Mouse (Mus musculus) hindbrain, embryonic 10.5 days (tissue): Measurements from ENCODE around the gene Fer1l5. TPM values are rescaled to one million over a fixed set of nuclear protein-coding genes. Genes with fewer than 3 reads are reported as not detected.

ENCODE experiments used
- DNase-seq: peaks from one replicate; pipeline ENCODE4 v3.0.0-alpha.2; 2017; ENCODE audit warnings: low spot score
- H3K27ac ChIP-seq: fragments of 300-500 bp; sonication (generic); 2 replicates; pipeline ENCODE4 v1.5.1; 2016; ENCODE audit warnings: mild to moderate bottlenecking, moderate library complexity
- H3K27me3 ChIP-seq: fragments of 300-500 bp; sonication (generic); 2 replicates; pipeline ENCODE4 v1.6.1; 2016; ENCODE audit warnings: mild to moderate bottlenecking; ENCODE audit not compliant: poor library complexity, insufficient read depth, severe bottlenecking
- H3K36me3 ChIP-seq: fragments of 300-500 bp; sonication (generic); 2 replicates; pipeline ENCODE4 v1.6.1; 2016; ENCODE audit warnings: mild to moderate bottlenecking, moderate library complexity
- H3K4me1 ChIP-seq: fragments of 300-500 bp; sonication (generic); replicated peaks from 2 replicates; pipeline ENCODE4 v1.6.1; 2016; ENCODE audit warnings: mild to moderate bottlenecking
- H3K4me3 ChIP-seq: fragments of 300-500 bp; sonication (generic); 2 replicates; pipeline ENCODE4 v1.5.1; 2016; ENCODE audit warnings: mild to moderate bottlenecking, moderate library complexity
- H3K9me3 ChIP-seq: fragments of 300-500 bp; sonication (generic); 2 replicates; pipeline ENCODE4 v1.6.1; 2016; ENCODE audit warnings: mild to moderate bottlenecking, moderate library complexity
- WGBS: fragments of 180-500 bp; shearing (Covaris S2); methylation state at CpG from one replicate; pipeline ENCODE4 v1.1.7; 2016; 5-methylcytosine and 5-hydroxymethylcytosine counted together
- polyA plus RNA-seq: library from polyadenylated mRNA; unstranded; fragments of >200 nt; fragmentation: Nextera tagmentation; extraction: Ambion mirVana; gene quantifications from 2 replicates; pipeline ENCODE4 v1.2.1, GENCODE M21; 2016

The Fer1l5 gene
- polyA plus RNA-seq, 1 experiment from 2014 or later: 1.6 TPM

- no peaks in the 10 kb centered on the region for H3K9me3 ChIP-seq
- no peak for DNase-seq
- no peaks in the 10 kb centered on the region for H3K4me1 ChIP-seq
- H3K27ac ChIP-seq: no peak overlapping the region
- no peak overlapping the region for H3K4me3 ChIP-seq
- no peaks in the 10 kb centered on the region for H3K27me3 ChIP-seq
- WGBS: 89% methylated on average over 3 of the region's 3 CpGs
- peaks cover 94% of the 10 kb centered on the region for H3K36me3 ChIP-seq
Observed at GRCm38 (mm10) chr1:36437223-36437622, 65.1 kb downstream of the Fer1l5 start.

GRCm38 (mm10) chr1:36441101-36441500 lies 69.0 kb downstream of the Fer1l5 start:
- H3K27ac ChIP-seq: no peak overlapping the region
- WGBS: 93% methylated on average over 4 of the region's 4 CpGs
- DNase-seq: no peak
- peaks cover 69% of the 10 kb centered on the region for H3K36me3 ChIP-seq
- H3K27me3 ChIP-seq: no peaks in the 10 kb centered on the region
- no peaks in the 10 kb centered on the region for H3K9me3 ChIP-seq
- H3K4me1 ChIP-seq: peaks cover 12% of the 10 kb centered on the region
- no peak overlapping the region for H3K4me3 ChIP-seq

- under 1% methylated on average over 57 of the region's 57 CpGs for WGBS
- H3K27ac ChIP-seq: peak within 1 kb of the TSS; percentile 94
- DNase-seq: peak; percentile 97
- H3K36me3 ChIP-seq: peaks cover 32% of the 10 kb centered on the region
- no peaks in the 10 kb centered on the region for H3K9me3 ChIP-seq
- H3K27me3 ChIP-seq: no peaks in the 10 kb centered on the region
- H3K4me1 ChIP-seq: peaks cover 12% of the 10 kb centered on the region
- peak within 1 kb of the TSS; percentile 76 for H3K4me3 ChIP-seq
Observed at GRCm38 (mm10) chr1:36444471-36445464, 72.7 kb downstream of the Fer1l5 start, which contains the start of gene Lman2l. Gene Lman2l (minus strand): TSS chr1:36445271.

GRCm38 (mm10) chr1:36445508-36445907 lies 73.4 kb downstream of the Fer1l5 start:
- Histone ChIP-seq H3K27ac (peak overlapping the region; percentile 77), H3K9me3 (no peaks in the 10 kb centered on the region), H3K4me3 (peak overlapping the region; percentile 76), H3K4me1 (peaks cover 12% of the 10 kb centered on the region), H3K36me3 (peaks cover 28% of the 10 kb centered on the region), H3K27me3 (no peaks in the 10 kb centered on the region)
- DNase-seq: no peak
- 47% methylated on average over 8 of the region's 8 CpGs for WGBS

GRCm38 (mm10) chr1:36446106-36446824 lies 74.2 kb downstream of the Fer1l5 start:
- DNase-seq: no peak
- Histone ChIP-seq H3K27ac (no peak overlapping the region), H3K27me3 (no peaks in the 10 kb centered on the region), H3K4me1 (peaks cover 12% of the 10 kb centered on the region), H3K9me3 (no peaks in the 10 kb centered on the region), H3K36me3 (peaks cover 22% of the 10 kb centered on the region), H3K4me3 (no peak overlapping the region)
- WGBS: 88% methylated on average over 5 of the region's 5 CpGs

GRCm38 (mm10) chr1:36446841-36447240 lies 74.8 kb downstream of the Fer1l5 start:
- Histone ChIP-seq H3K27me3 (no peaks in the 10 kb centered on the region), H3K9me3 (no peaks in the 10 kb centered on the region), H3K36me3 (peaks cover 16% of the 10 kb centered on the region), H3K4me1 (peaks cover 12% of the 10 kb centered on the region), H3K4me3 (no peak overlapping the region), H3K27ac (no peak overlapping the region)
- WGBS: 93% methylated on average over 5 of the region's 5 CpGs
- DNase-seq: no peak

- WGBS: 88% methylated on average over 6 of the region's 6 CpGs
- Histone ChIP-seq H3K4me3 (no peak overlapping the region), H3K27me3 (no peaks in the 10 kb centered on the region), H3K4me1 (peaks cover 3% of the 10 kb centered on the region; the same call in 1 of the 2 replicates), H3K9me3 (no peaks in the 10 kb centered on the region), H3K27ac (no peak overlapping the region), H3K36me3 (no peaks in the 10 kb centered on the region)
- no peak for DNase-seq
Observed at GRCm38 (mm10) chr1:36454055-36454815, 82.1 kb downstream of the Fer1l5 start.

- Histone ChIP-seq H3K36me3 (no peaks in the 10 kb centered on the region), H3K9me3 (no peaks in the 10 kb centered on the region), H3K4me1 (peaks cover 3% of the 10 kb centered on the region; the same call in 1 of the 2 replicates), H3K4me3 (no peak overlapping the region), H3K27ac (no peak overlapping the region), H3K27me3 (no peaks in the 10 kb centered on the region)
- DNase-seq: no peak
- 43% methylated on average over 7 of the region's 7 CpGs for WGBS
Observed at GRCm38 (mm10) chr1:36457388-36458014, 85.4 kb downstream of the Fer1l5 start.

GRCm38 (mm10) chr1:36458169-36458568 lies 86.1 kb downstream of the Fer1l5 start:
- WGBS: 80% methylated on average over 5 of the region's 5 CpGs
- DNase-seq: no peak
- no peak overlapping the region for H3K4me3 ChIP-seq

GRCm38 (mm10) chr1:36461829-36462228 lies 89.7 kb downstream of the Fer1l5 start:
- 57% methylated on average over 2 of the region's 2 CpGs for WGBS
- Histone ChIP-seq H3K4me1 (peaks cover 6% of the 10 kb centered on the region; the same call in 1 of the 2 replicates), H3K36me3 (no peaks in the 10 kb centered on the region), H3K4me3 (no peak overlapping the region), H3K27ac (no peak overlapping the region), H3K9me3 (no peaks in the 10 kb centered on the region), H3K27me3 (no peaks in the 10 kb centered on the region)
- no peak for DNase-seq

More at GRCm38 (mm10) chr1:36458169-36458568, 86.1 kb downstream of the Fer1l5 start:
- Histone ChIP-seq H3K27me3 (no peaks in the 10 kb centered on the region), H3K4me1 (peaks cover 3% of the 10 kb centered on the region; the same call in 1 of the 2 replicates), H3K36me3 (no peaks in the 10 kb centered on the region), H3K9me3 (no peaks in the 10 kb centered on the region), H3K27ac (no peak overlapping the region)

GRCm38 (mm10) chr1:36465641-36466160 lies 93.6 kb downstream of the Fer1l5 start:
- H3K4me1 ChIP-seq: peaks cover 12% of the 10 kb centered on the region
- no peaks in the 10 kb centered on the region for H3K36me3 ChIP-seq
- no peak overlapping the region for H3K4me3 ChIP-seq
- DNase-seq: no peak
- no peak overlapping the region for H3K27ac ChIP-seq
- WGBS: 78% methylated on average over 4 of the region's 4 CpGs
- H3K9me3 ChIP-seq: no peaks in the 10 kb centered on the region
- H3K27me3 ChIP-seq: peaks cover 8% of the 10 kb centered on the region; the same call in 1 of the 2 replicates

- Histone ChIP-seq H3K9me3 (no peaks in the 10 kb centered on the region), H3K27me3 (peaks cover 12% of the 10 kb centered on the region; the same call in 1 of the 2 replicates), H3K4me1 (peaks cover 29% of the 10 kb centered on the region), H3K4me3 (no peak overlapping the region), H3K36me3 (no peaks in the 10 kb centered on the region), H3K27ac (no peak overlapping the region)
- no peak for DNase-seq
- 54% methylated on average over 5 of the region's 5 CpGs for WGBS
Observed at GRCm38 (mm10) chr1:36467446-36467845, 95.4 kb downstream of the Fer1l5 start.
